Mouse (Mus musculus): Measurements from ENCODE around the gene Thtpa. TPM values are rescaled to one million over a fixed set of nuclear protein-coding genes. Genes with fewer than 3 reads are reported as not detected.

Gene Thtpa
- polyA plus RNA-seq, 1 experiment from 2014 or later, result 27.7 TPM

GRCm38 (mm10) chr14:55079214-55079970 lies 15.2 kb upstream of the Thtpa start:
- peak; percentile 36 for ATAC-seq (ENCODE audit: low FRiP score)
- H3K9ac ChIP-seq, result peak overlapping the region; percentile 45
- H3K36me3 ChIP-seq, result peaks cover 6% of the 10 kb centered on the region; the same call in 1 of the 2 replicates
- H3K27me3 ChIP-seq, result peaks cover 13% of the 10 kb centered on the region; the same call in 1 of the 2 replicates
- H3K27ac ChIP-seq, result peak overlapping the region; percentile 90
- no peak overlapping the region for H3K4me3 ChIP-seq
- H3K4me1 ChIP-seq, result peaks cover 36% of the 10 kb centered on the region
- peak overlapping the region; percentile 42 for H3K4me2 ChIP-seq (replicated peaks)
- no peaks in the 10 kb centered on the region for H3K9me3 ChIP-seq (replicated peaks)
- WGBS, result 19% methylated on average over 8 of the region's 8 CpGs

- H3K4me2 ChIP-seq (replicated peaks), result no peak overlapping the region
- H3K27me3 ChIP-seq, result peaks cover 13% of the 10 kb centered on the region; the same call in 1 of the 2 replicates
- 20% methylated on average over 5 of the region's 5 CpGs for WGBS
- no peaks in the 10 kb centered on the region for H3K9me3 ChIP-seq (replicated peaks)
- no peak overlapping the region for H3K9ac ChIP-seq
- H3K4me3 ChIP-seq, result no peak overlapping the region
- no peak for ATAC-seq (ENCODE audit: low FRiP score)
- H3K27ac ChIP-seq, result no peak overlapping the region
- no peaks in the 10 kb centered on the region for H3K36me3 ChIP-seq
- H3K4me1 ChIP-seq, result peaks cover 47% of the 10 kb centered on the region
Measured at GRCm38 (mm10) chr14:55081105-55081504, 13.5 kb upstream of the Thtpa start.

DNA sequence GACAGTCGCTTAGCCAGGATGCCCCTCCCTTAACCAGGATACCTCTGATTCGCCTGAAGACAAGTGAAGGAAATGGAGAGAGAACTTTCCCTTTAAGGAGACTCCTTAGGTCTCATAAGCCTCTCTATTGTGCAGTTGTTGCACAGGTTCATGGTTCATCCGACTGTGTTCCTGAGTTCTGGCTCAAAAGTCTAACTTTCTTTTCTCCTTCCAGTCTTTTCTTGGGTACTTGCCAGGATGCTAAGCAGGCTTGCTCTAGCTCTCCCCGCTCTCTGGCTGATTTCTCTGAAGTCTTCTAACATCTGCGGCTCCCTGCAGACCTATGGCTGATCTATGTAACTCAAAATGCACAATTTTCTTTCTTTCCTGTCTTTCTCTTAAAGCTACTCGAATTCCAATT lies 11.1 kb upstream of the Thtpa start:
- Histone ChIP-seq H3K27ac (no peak overlapping the region), H3K9me3 (replicated peaks) (no peaks in the 10 kb centered on the region), H3K4me3 (no peak overlapping the region), H3K4me1 (peaks cover 48% of the 10 kb centered on the region), H3K36me3 (no peaks in the 10 kb centered on the region), H3K4me2 (replicated peaks) (no peak overlapping the region), H3K27me3 (peaks cover 4% of the 10 kb centered on the region; the same call in 1 of the 2 replicates), H3K9ac (no peak overlapping the region)
- 77% methylated on average over 6 of the region's 6 CpGs for whole genome bisulfite sequencing
- ATAC-seq (ENCODE audit: low FRiP score), result no peak

GRCm38 (mm10) chr14:55085324-55086008 lies 9.1 kb upstream of the Thtpa start:
- H3K4me3 ChIP-seq, result no peak overlapping the region
- H3K27ac ChIP-seq, result peak overlapping the region; percentile 83
- H3K4me2 ChIP-seq (replicated peaks), result peak overlapping the region; percentile 11
- H3K36me3 ChIP-seq, result no peaks in the 10 kb centered on the region
- peak overlapping the region; percentile 28; the same call in 1 of the 2 replicates for H3K9ac ChIP-seq
- WGBS, result 34% methylated on average over 9 of the region's 9 CpGs
- H3K27me3 ChIP-seq, result no peaks in the 10 kb centered on the region
- no peaks in the 10 kb centered on the region for H3K9me3 ChIP-seq (replicated peaks)
- H3K4me1 ChIP-seq, result peaks cover 51% of the 10 kb centered on the region
- peak; percentile 72 for ATAC-seq (ENCODE audit: low FRiP score)

GRCm38 (mm10) chr14:55086009-55086514 lies 8.5 kb upstream of the Thtpa start:
- Histone ChIP-seq H3K36me3 (no peaks in the 10 kb centered on the region), H3K4me2 (replicated peaks) (no peak overlapping the region), H3K9me3 (replicated peaks) (no peaks in the 10 kb centered on the region), H3K27ac (peak overlapping the region; percentile 83), H3K4me3 (no peak overlapping the region), H3K27me3 (no peaks in the 10 kb centered on the region), H3K4me1 (peaks cover 55% of the 10 kb centered on the region), H3K9ac (no peak overlapping the region)
- WGBS, result 80% methylated on average over 6 of the region's 6 CpGs
- ATAC-seq (ENCODE audit: low FRiP score), result 0 out of 2 replicates have a peak, but pooled peaks have one; percentile 15

DNA sequence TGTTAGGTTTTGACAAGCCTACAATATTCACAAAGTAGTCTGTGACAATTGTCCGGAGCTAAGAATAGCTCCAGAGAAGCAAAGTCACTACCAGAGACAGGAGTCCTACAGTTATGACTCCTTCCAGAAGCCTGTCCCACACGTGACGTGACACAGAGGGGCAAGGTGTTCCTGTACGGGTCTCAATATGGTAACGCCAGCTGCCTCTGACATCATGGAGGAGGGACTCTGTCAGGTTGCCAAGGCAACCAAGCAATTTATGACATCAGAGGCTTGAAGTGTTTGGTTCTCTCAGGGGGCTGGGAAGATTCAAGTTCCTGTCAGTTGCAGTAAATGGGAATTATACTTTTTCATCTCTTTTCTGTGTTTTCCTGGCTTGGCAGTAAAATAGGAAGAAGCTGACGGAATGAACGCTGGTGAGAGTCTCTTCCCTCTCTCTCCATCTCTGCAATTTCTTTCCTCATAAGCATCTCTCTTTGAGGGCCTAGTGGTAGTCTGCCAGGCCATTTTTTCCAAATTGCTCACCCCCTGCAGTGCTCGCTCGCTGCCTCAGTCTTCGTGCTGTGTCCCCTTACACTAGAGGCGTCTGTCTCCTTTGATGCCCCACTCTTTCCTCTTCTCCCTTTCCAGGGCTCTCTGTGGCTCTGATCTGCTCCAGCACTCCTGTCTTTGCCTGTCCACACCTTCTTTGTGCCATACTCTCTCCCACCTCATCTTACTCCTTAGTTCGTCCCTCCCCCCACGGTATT lies 5.2 kb upstream of the Thtpa start:
- WGBS, result 56% methylated on average over 13 of the region's 13 CpGs
- no peak for ATAC-seq (ENCODE audit: low FRiP score)
- H3K9me3 ChIP-seq (replicated peaks), result no peaks in the 10 kb centered on the region
- H3K27ac ChIP-seq, result peak overlapping the region; percentile 5; the same call in 1 of the 2 replicates
- H3K27me3 ChIP-seq, result no peaks in the 10 kb centered on the region
- H3K9ac ChIP-seq, result peak overlapping the region; percentile 47
- no peaks in the 10 kb centered on the region for H3K36me3 ChIP-seq
- peak overlapping the region; percentile 67 for H3K4me3 ChIP-seq
- H3K4me1 ChIP-seq, result peaks cover 53% of the 10 kb centered on the region
- H3K4me2 ChIP-seq (replicated peaks), result peak overlapping the region; percentile 70

GRCm38 (mm10) chr14:55091209-55091865 lies 3.2 kb upstream of the Thtpa start:
- Histone ChIP-seq H3K9me3 (replicated peaks) (no peaks in the 10 kb centered on the region), H3K27ac (peak overlapping the region; percentile 93), H3K9ac (peak overlapping the region; percentile 92), H3K4me2 (replicated peaks) (peak overlapping the region; percentile 70), H3K27me3 (no peaks in the 10 kb centered on the region), H3K4me1 (peaks cover 51% of the 10 kb centered on the region), H3K4me3 (peak overlapping the region; percentile 67), H3K36me3 (no peaks in the 10 kb centered on the region)
- WGBS, result 3% methylated on average over 34 of the region's 34 CpGs
- peak; percentile 4 for ATAC-seq (ENCODE audit: low FRiP score)

GRCm38 (mm10) chr14:55092011-55092577 lies 2.5 kb upstream of the Thtpa start, which contains the start of gene Zfhx2:
Zfhx2 (minus strand) TSS chr14:55092324.
- peak within 1 kb of the TSS; percentile 70 for H3K4me2 ChIP-seq (replicated peaks)
- H3K27ac ChIP-seq, result peak within 1 kb of the TSS; percentile 93
- WGBS, result under 1% methylated on average over 34 of the region's 34 CpGs
- H3K9ac ChIP-seq, result peak within 1 kb of the TSS; percentile 92
- no peaks in the 10 kb centered on the region for H3K27me3 ChIP-seq
- peak; percentile 91 for ATAC-seq (ENCODE audit: low FRiP score)
- peak within 1 kb of the TSS; percentile 67 for H3K4me3 ChIP-seq
- no peaks in the 10 kb centered on the region for H3K9me3 ChIP-seq (replicated peaks)
- H3K36me3 ChIP-seq, result no peaks in the 10 kb centered on the region
- H3K4me1 ChIP-seq, result peaks cover 51% of the 10 kb centered on the region

- no peak for ATAC-seq (ENCODE audit: low FRiP score)
- Histone ChIP-seq H3K36me3 (no peaks in the 10 kb centered on the region), H3K4me2 (replicated peaks) (peak overlapping the region; percentile 72), H3K9ac (no peak overlapping the region), H3K4me3 (no peak overlapping the region), H3K27me3 (no peaks in the 10 kb centered on the region), H3K9me3 (replicated peaks) (no peaks in the 10 kb centered on the region), H3K27ac (no peak overlapping the region), H3K4me1 (peaks cover 50% of the 10 kb centered on the region)
- 38% methylated on average over 6 of the region's 6 CpGs for WGBS
Measured at GRCm38 (mm10) chr14:55093927-55094326, 657 bp upstream of the Thtpa start.

DNA sequence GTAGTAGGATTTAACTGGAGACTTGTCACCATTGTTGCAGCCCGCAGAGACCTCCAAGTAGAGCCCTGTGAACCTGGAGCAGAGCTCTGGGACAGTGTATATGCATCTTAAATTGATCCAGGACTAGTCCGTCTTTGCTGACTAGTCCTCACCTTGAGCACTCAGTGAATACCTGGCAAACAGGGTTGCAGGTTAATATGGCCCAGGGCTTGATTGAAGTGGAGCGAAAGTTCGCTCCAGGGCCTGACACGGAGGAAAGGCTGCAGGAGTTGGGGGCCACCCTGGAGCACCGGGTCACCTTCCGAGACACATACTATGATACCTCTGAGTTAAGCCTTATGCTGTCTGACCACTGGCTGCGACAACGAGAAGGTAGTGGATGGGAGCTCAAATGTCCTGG lies 679 bp downstream of the Thtpa start:
- 61% methylated on average over 9 of the region's 9 CpGs for WGBS
- peak overlapping the region; percentile 89 for H3K27ac ChIP-seq
- no peak; the same call in 1 of the 2 replicates for ATAC-seq (ENCODE audit: low FRiP score)
- peak overlapping the region; percentile 55 for H3K9ac ChIP-seq
- H3K4me1 ChIP-seq, result peaks cover 36% of the 10 kb centered on the region
- H3K4me3 ChIP-seq, result peak overlapping the region; percentile 59
- H3K9me3 ChIP-seq (replicated peaks), result no peaks in the 10 kb centered on the region
- no peaks in the 10 kb centered on the region for H3K27me3 ChIP-seq
- no peaks in the 10 kb centered on the region for H3K36me3 ChIP-seq
- peak overlapping the region; percentile 72 for H3K4me2 ChIP-seq (replicated peaks)

- Histone ChIP-seq H3K36me3 (no peaks in the 10 kb centered on the region), H3K9ac (peak overlapping the region; percentile 55; the same call in 1 of the 2 replicates), H3K27ac (0 out of 2 replicates have a peak overlapping the region, but pooled peaks have one; percentile 17), H3K4me3 (peak overlapping the region; percentile 59), H3K4me1 (peaks cover 35% of the 10 kb centered on the region), H3K9me3 (replicated peaks) (no peaks in the 10 kb centered on the region), H3K27me3 (no peaks in the 10 kb centered on the region), H3K4me2 (replicated peaks) (peak overlapping the region; percentile 72)
- WGBS, result 67% methylated on average over 12 of the region's 12 CpGs
- no peak for ATAC-seq (ENCODE audit: low FRiP score)
Measured at GRCm38 (mm10) chr14:55095671-55096070, 1.1 kb downstream of the Thtpa start.
